Mouse (Mus musculus): Measurements from ENCODE around the gene Maats1.

Maats1 gene
- long read RNA-seq, experiment 1: 0 reads
- long read RNA-seq, experiment 2, partial matches to known transcripts: 2 of 3 reads
- long read RNA-seq, experiment 2, other reads (novel, unspliced or antisense): 1 of 3 reads

DNA sequence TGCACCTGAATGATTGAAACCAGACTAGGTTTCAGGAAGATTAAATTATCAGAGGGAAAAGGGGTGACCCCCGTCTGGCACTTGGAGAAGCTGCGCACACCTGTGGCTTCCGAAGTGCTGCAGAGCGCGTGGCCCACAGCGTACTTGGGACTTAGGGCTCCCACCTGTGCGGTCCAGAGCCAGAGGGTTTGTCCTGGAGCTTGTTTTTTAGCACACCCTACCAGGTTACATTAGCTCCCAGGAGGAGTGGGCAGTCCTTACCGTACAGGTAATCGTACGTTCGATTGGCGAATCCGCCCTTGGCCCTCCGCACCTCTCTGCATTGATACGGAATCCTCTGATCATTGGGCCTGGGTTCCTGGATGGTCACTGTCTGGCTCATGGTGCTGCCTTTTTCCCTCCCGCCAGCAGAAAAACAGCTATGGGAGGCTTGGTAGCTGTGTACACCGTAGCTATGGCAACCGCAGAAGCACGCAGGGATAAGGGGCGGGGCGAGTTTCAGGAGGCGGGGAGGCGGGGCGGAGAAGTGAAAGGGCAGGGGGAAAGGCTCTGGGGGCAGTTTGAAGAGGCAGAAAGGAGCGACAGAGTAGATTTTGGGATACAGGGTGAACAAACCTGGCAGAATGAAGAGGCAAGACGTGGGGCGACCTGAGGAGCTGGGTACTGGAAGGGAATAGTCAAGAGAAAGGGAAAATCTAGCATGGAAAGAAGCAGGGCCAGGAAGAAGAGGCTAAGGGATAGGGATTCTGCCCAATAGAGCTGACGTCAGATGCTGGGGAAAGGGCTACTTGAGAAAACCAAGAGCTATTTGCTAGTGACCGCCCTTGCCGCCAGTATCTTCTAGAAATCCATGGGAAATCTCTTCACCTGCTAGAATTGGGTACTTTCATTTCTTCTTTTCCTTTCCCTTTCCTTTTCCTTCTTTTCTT lies at the start of gene Maats1:
Maats1 (minus strand) TSS at position 748 of the 929 bp plus-strand sequence.
- intact Hi-C loops (cut with DNase I): no loop called here

DNA sequence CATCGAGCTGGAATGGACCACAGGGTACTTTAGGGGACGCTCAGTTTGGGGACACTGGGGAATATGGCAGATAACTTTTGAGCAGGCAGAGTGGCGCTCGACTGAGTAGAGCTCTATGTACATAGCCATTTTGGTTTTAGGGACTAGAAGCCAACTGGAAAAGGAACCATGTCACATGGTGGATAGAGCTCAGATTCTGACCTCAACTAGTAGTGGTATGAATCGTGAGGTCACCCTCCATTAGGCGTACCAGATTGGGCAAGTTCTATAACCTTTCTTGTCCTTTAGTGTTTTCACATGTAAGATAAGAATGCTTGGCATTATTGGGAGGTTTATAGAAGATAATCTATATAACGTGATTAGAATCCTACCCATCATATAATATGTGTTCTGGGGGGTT lies 48.4 kb upstream of the Maats1 start:
- intact Hi-C loops (cut with DNase I): no loop called here

DNA sequence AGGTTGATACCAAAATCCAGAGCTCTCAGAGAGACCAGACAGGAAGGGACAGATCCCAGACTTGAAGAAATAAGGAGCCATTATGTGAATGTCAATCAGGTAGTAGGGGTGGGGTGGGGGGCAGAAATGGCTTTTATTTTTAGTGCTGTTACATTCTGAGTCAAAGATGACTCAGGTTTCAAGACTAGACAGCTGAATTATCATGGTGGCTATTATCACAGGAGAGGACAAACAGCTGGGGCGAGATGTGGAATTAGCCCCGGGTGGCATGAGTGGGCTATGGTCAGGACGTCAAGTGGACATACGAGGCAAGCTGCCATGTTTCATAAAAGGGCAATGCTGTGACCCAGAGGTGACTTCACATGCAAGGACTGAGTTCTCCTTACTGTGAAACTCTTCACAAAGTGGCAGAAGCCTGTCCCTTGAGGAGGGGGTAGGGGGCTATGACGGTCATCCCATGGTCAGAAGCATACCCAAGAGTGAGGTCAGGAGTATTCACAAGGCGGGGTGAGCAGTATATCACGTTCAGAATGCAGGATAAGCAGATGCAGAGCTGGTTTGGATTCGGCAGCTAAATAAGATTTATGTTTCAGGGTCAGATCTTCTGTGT lies 47.4 kb upstream of the Maats1 start:
- intact Hi-C loops (cut with DNase I): no loop called here

DNA sequence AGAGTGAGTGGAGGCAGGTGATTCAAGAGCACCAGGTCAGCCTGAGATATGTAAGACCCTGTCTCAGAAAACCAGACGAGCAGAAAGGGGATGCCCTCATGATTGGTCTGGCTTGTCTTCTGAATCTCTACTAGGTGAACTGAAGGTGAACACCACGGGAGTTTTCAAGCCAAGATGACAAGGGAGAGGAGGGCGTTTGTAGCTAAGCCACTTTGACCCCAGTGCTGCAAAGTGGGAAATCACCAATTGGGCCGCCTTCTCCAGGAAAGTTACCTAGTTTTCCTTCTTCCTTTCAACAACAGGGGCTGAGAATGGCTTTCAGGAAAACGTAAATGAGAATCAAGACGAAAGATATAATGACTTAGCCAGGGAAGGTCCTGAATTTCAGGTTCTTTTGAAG lies 46.8 kb upstream of the Maats1 start:
- intact Hi-C loops (cut with DNase I): no loop called here

DNA sequence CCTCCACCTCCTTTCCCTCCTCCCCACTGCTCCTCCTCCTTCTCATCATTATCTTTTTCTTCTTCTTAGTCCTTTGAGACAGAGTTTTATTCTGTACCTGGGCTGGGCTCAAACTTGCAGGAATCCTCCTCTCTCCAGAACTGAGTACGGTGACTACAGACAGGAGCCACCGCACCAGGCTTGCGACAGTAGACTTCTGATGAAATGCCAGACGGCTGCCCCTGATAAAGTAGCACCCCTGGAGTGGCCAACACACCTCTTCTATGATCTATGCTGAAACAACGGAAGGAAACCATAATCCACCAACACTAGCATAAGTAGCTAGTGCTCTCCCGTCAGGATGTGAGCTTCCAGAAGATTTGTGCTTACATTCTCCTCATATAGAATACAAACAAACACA lies 45.4 kb upstream of the Maats1 start:
- intact Hi-C loops (cut with DNase I): no loop called here

DNA sequence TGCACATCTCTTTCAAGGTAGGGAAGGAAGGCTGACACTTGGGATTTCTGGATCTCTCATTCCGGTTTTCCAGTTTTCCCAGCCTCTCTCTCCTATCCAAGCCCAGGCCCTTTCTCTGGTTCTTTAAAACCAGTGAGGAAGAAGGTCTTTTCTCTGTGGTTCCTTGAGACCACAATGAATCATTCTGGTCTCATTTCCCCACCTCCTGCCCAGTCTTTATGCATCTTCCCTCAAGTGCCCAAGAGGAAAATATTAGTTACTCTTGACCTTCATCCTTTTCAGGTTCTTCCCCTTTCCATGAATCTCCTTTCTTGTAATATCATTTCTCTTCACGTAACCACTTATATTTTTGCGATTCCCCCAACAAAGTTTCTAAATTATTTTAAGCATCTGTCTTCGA lies 43.8 kb upstream of the Maats1 start:
- intact Hi-C loops (cut with DNase I): no loop called here

DNA sequence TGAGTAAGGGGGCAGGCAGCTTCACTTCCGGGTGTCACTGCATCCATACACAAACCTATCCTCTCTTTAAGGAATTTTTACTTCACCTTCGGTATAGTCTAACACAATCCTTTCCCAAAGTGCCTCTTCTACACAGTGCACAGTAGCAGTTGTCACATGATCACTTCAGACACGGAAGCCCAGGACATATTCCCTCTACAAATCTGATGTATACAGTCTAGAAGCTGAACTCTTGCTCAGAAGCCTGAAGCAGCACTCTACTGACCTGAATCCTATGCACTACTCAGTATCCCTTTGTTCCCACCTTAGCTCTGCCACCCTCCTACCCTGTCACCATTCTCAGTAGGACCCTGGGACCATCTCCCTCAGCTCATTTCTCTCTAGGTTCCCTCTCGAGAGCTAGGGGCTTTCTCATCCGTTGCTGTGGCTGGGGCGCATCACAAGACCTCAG lies 43.3 kb upstream of the Maats1 start:
- intact Hi-C loops (cut with DNase I): no loop called here

DNA sequence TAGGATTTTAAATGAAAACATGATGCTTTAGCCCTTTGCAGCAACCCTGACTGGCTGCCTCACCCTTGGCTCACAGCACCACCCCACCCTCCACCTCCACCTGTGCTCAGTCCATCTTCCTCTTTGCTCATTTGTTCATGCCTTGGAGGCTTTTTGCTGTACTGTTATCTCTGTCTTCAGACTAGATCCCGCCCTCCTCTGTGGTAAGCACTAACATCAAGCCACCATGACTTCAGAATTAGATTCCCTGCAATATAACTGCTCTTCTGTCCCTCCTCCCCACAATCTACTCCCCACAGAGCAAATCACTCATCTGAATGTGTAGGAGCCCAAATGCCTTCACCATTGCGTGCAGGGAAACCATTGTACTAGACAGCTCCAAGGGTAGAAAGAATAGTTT lies 41.7 kb upstream of the Maats1 start:
- intact Hi-C loops (cut with DNase I): no loop called here

DNA sequence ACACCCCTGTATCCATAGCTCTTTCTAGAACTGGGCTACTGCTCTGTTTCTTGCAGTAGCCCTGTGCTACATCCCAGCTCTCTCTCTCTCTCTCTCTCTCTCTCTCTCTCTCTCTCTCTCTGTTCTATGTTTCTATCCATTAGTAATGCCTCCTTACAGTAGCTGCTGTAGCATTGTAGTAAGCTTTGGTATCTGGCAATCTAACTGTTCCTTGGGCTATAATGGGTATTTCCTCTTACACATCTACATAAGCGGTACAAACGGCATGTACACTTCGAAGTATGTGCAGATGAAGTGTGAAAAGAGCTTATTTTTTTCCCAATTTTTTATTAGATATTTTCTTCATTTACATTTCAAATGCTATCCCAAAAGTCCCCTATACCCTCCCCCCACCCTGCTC lies 38.0 kb upstream of the Maats1 start:
- intact Hi-C loops (cut with DNase I): no loop called here

DNA sequence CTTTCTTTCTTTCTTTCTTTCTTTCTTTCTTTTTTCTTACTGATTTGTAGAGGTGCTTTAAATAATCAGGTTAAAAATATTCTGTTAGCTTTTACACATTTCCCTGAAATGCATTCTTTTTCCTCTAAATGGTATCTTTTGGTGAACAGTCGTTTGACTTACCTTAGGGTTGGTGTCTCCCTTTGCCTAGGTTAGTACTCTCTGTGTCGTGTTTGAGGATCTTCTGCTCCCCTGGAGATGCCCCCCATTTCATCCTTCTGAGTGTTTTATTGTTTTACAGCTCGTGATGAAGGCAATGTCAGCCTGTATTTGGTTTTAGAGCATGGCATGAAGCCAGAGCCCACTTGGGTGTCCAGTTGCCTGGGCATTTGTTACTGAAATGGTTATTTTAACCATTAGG lies 37.5 kb upstream of the Maats1 start:
- intact Hi-C loops (cut with DNase I): no loop called here

DNA sequence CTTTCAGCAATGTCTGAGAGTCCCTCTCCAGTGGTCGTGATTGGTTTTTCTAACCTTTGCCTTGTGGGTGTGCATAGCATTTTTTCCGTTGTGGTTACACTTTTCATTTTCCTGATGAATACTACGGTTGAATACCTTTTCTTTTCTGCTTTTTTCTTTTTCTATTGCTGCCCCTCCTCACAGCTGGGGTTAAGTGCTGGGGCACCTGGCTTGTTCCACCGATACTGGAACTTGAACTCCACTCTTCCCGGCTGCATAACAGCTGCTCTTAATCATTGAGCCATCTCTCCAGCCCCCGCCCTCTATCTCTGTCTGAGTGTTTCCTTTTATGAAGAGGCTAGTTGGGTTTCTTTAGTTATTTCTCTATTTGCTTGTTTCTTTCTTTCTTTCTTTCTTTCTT lies 37.1 kb upstream of the Maats1 start:
- intact Hi-C loops (cut with DNase I): no loop called here

DNA sequence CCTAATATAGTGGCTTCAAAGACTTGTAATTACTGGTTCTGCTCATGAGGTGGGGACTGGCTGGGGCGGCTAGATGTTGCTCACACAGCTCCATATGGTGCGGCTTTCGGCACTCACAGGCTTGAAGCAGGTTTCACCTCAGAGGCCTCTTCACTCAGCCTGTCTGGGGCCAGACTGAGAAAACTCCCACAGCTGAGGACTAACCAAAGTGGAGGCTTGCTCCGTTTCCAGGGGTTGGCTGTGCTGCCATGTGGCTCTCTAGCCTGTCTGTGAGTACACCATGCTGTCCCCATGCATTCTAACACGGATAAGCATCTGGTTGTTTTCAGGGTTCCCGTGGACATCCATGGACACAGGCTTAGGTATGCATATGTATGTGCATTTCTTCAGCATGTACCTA lies 36.6 kb upstream of the Maats1 start:
- intact Hi-C loops (cut with DNase I): no loop called here

DNA sequence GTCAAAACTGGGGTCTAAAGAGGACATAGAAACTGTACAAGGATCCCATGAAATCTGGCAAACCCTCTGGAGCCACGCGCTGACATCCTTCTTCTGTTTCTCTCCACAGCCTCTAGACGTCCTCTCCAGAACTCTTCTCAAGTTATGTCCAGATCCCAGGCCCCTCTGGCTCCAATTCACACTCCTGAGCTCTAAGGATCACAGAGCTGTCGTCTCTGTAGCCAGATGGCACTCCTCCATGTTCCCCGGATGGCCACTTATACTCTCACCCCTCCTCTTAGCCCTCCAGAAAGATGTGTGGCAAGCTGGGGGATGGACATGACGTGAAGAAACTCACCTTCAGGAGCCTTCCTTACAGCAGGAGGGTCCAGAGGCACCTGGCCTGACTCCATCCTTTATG lies 35.6 kb upstream of the Maats1 start:
- intact Hi-C loops (cut with DNase I): loop anchor here (2.0 kb wide), 1 partner anchor 99 kb away; no protein-coding TSS in a partner anchor

DNA sequence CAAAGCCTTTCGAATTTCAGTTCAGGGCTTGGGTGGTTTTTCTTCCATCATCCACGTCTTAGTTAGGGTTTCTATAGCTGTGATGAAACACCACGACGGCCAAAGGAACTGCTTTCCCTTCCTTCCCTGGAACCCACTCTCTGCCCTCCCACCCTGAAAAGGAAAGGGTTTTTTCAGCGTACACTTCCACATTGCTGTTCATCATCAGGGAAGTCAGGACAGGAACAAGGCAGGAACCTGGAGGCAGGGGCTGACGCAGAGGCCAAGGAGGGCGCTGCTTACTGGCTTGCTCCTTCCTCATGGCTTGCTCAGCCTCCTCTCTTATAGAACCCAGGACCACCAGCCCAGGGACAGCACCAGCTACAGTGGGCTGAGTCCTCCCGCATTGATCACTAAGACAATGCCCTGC lies 34.9 kb upstream of the Maats1 start:
- intact Hi-C loops (cut with DNase I): loop anchor here (2.0 kb wide), 1 partner anchor 100 kb away; no protein-coding TSS in a partner anchor

DNA sequence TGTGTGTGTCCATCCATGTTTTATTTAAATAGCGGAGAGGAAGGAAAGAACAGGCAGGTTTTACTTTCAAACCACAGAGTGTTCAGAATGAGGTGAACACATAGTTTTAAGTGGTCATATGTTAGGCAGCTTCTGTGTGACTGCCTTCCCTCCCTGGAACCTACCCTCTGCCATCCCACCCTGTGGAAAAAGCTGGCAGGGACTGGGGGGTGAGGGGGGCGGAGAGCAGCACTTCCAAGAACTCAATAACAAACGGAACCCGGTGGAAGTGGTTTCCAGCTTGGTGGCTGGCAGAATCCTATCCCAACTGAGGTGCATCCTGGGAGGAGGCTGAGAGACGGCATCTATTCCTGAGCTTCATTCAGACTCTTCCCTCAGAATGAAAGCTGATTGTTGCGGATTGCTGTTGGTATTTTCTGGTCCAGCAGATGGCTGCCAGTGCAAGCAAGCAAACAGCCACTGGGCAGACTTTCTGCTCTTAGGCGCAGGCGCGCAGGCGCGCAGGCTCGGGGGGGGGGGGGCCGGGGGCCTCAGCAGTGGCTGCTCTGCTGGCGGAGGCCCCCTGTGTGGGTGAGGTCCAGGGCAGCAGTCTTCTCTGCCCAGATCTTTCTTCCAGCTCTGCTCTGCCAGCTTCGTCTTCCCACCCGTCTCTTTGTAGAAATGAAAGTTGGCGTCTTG lies 34.4 kb upstream of the Maats1 start:
- intact Hi-C loops (cut with DNase I): loop anchor here (2.0 kb wide), 1 partner anchor 100 kb away; no protein-coding TSS in a partner anchor

DNA sequence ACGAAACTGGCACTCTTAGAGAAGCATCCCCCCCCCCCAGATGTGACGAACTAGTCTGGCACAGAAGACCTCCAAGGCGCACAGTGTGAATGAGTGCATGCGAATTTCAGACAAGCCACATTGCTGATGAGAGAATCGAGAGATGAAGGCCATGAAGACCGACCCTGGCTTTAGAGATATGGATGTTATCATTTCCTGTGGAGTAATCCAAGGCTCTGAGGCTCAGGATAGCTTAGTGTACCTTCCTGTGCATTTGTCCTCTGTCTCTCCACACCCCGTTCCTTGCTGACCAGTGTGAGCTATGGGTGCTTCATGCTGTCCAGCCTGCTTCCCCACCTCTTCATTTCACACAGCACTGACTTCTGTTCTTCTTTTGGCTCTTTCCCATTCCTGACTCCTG lies 33.2 kb upstream of the Maats1 start:
- intact Hi-C loops (cut with DNase I): no loop called here

DNA sequence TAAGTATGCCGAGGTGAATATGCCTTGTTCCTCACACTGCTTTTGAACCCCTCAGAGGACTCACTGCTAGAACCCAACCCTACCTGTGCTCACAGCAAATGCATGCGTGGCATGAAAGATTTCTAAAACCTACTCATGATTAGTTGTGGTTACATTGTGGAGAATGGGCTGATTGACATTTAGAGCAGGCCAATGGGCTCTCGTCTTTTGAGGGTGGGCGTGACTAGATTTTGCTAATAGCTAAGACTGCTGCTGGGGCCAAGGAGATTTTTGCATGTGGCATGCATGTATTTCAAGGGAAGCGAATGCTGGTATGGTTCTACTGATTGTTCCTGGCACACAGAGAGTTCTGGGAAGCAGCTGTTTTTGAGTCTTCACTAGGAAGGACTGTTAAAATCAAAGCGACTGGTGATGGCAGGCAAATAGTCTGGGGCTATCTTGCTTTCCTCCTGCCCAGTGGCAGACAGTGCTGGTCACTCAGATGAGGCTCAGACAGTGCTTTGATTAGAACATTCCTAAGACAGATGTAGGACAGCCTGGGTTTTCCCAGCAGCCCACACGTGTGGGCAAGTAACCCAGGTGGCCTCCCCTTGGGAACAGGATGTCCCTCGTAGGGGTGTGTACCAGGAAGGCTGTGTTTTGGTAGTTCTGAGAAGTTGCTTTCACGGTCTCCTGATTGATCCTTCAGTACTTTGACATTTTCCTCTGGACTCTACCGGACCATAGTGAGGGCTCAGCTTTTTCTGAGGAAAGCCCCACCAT lies 32.6 kb upstream of the Maats1 start:
- intact Hi-C loops (cut with DNase I): no loop called here

DNA sequence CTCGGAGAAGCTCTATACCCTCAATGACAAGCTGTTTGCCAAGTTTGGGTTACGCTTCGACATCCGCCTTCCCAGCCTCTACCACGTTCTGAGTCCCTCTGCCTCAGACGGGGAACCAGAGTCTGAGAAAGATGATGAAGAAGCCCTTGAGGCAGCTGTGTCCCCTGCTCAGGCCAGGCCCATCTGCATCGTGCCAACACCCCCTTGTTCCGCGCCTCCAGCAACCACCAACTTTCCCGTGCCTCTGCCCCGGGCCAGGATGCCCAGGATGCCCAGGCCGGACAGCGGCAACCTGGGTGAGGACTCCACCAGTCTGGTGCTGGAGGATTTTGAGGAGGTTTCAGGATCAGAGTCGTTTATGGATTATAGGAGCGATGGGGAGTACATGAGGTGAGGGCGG lies 32.0 kb upstream of the Maats1 start:
- intact Hi-C loops (cut with DNase I): no loop called here

DNA sequence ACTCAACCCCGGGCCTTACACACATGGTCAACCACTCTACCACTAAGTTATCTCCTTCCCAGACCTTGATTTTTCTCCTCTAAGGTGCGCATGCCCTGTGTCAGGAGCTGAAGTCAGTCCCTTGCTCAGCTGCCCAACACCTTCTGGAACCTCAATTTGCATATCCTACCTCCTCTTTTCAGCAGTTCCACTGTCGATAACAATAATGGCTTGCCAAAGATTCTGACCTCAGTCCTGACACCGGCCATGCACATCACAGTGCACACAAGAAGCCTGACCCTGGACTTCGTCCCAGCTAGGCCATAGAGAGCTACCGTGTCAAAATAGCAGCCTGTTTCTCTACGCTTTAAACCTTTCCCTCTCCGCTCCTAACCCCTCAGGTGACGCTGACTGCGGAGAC lies 31.5 kb upstream of the Maats1 start:
- intact Hi-C loops (cut with DNase I): no loop called here

DNA sequence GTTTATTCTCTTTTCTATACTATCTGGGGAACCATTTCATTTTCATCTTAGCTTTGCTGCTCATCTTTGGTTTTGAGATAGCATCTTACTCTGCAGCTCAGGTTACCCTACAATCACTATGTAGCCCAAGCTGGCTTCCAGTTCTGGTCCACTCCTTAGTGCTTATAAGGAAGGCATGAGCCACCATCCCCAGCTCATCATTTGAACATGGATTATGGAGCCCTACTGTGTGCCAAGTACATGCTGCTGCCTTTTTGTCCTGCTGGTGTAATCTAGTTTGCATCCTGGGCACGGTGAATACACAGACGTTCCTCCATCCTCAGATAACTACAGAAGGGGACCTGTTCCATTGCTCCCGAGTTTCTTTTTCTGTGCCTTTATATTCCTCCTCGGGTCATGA lies 30.9 kb upstream of the Maats1 start:
- intact Hi-C loops (cut with DNase I): no loop called here

DNA sequence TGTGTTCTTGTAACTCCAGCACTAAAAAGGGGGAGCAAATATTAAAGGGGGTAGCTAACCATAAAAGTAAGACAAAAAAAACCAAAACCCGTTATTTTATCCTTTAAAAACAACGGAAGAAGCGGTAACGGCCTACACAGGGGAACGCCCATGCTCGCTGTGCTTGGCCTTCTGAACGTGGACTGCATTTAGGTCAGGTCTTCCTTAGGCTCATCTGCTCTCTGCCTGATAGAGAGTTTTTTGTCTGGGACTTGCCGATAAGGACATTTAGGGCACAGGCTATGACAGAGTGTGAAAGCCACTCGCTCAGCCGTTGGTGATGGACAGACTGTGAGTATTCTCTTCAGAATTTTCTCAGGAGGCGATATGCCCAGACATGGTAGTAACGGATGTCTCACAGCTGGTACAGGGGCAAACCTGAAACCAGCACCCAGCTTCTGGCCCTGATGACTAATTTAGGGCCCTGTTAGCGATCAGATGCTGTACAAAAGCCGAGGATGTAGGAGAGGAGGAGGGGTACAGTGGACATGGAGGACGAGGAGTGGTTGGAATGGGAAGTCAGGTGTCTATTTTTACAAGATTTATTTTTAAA lies 29.9 kb upstream of the Maats1 start:
- intact Hi-C loops (cut with DNase I): no loop called here

All from adrenal gland (tissue).